Mouse (Mus musculus) splenic B cell, adult 2 months (primary cell): Measurements from ENCODE around the gene Gsta4.
"Not testable (repeated sequence)": the region's sequence is repeated elsewhere in the genome, so short reads cannot be mapped to it uniquely, and the experiment has no call there.

ENCODE experiments used
- DNase-seq: peaks from one replicate; pipeline ENCODE4 v3.0.0-alpha.2; 2011; ENCODE audit warnings: low read depth, low spot score
- H3K27me3 ChIP-seq: 2 replicates; pipeline ENCODE4 v1.6.1; 2012; ENCODE audit warnings: mild to moderate bottlenecking, low read length, moderate library complexity, mixed read lengths; ENCODE audit not compliant: control insufficient read depth, poor library complexity, insufficient read depth, severe bottlenecking
- H3K36me3 ChIP-seq: 2 replicates; pipeline ENCODE4 v1.6.1; 2012; ENCODE audit warnings: mild to moderate bottlenecking, low read length, moderate library complexity, mixed read lengths; ENCODE audit not compliant: control insufficient read depth, poor library complexity, insufficient read depth, severe bottlenecking

Gene Gsta4

DNA sequence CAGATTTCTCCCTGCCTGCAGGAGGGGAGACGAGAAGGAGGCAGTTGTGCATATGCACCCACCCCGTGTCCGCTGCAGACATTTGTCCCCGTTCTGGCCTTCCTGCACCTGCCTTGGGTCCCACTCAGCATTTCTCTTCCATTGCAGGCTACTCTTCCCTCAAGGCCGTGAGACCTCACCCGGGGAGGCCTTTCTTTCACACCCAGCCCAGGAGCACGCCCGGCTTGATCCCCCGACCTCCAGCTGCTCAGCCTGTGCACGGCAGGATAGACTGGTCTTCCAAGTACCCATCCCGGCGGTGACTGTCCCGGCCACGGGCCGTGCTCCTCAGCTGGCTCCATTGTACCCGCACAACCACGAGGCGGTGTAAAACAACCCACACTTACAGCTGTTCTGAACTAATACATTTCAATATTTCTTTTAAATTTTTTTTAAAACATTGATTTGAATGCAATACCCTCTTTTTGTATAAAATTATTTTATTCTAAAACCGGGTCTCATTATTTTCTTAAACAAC lies 15.1 kb upstream of the Gsta4 start:
- Histone ChIP-seq H3K27me3 (no peaks in the 10 kb centered on the region), H3K36me3 (no peaks in the 10 kb centered on the region)
- no peak for DNase-seq

DNA sequence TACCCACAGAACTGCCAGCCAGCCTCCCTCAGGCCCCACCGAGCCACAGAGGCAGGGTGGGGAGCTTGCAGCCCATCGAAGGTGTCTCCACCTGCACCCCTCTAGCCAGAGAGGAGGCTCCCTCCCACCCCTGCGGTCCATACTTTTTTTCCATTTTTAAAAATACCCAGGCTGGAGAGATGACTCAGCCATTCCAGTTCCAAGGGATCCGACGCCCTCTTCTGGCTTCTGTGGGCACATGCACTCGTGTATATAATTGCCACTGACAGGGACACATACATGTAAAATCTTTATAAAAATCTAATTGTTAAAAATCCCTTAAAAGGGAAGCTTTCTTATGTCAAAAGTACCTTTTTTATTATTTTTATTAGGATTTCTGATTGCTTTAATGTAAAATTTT lies 13.7 kb upstream of the Gsta4 start:
- Histone ChIP-seq H3K36me3 (no peaks in the 10 kb centered on the region), H3K27me3 (no peaks in the 10 kb centered on the region)
- DNase-seq: no peak

DNA sequence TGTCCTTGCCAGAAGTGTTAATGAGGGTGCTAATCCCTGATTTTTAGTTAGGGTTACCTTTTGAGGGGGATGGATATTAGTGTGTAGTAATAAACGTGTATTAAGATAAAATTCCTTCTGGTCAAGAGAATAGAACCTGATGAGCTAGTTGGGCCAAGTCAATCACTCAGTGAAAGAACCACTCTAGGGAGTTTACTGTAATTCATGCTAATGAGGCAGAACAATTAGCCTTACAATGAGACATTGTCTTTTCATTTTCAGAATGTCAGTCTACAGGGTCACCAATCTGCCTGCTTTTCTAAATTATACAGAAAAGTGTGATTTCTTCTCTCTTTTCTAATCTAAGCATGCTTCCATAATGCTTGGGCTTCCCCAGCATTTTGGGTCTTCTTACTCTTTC lies 8.6 kb upstream of the Gsta4 start:
- no peak for DNase-seq
- no peaks in the 10 kb centered on the region for H3K36me3 ChIP-seq
- H3K27me3 ChIP-seq: no peaks in the 10 kb centered on the region

DNA sequence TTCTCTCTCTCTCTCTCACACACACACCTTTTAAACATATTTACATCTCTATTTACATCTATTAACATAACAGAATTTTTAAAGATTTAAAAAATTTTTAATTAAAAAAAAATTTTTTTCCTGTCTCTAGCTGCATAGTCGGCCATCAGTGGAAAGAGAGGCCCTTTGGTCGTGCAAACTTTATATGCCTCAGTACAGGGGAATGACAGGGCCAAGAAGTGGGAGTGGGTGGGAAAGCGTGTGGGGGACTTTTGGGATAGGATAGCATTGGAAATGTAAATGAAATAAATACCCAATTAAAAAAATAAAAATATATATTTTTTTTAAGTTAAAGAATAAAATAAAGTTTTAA lies 7.7 kb upstream of the Gsta4 start:
- H3K36me3 ChIP-seq, DNase-seq, H3K27me3 ChIP-seq: not testable (repeated sequence)

DNA sequence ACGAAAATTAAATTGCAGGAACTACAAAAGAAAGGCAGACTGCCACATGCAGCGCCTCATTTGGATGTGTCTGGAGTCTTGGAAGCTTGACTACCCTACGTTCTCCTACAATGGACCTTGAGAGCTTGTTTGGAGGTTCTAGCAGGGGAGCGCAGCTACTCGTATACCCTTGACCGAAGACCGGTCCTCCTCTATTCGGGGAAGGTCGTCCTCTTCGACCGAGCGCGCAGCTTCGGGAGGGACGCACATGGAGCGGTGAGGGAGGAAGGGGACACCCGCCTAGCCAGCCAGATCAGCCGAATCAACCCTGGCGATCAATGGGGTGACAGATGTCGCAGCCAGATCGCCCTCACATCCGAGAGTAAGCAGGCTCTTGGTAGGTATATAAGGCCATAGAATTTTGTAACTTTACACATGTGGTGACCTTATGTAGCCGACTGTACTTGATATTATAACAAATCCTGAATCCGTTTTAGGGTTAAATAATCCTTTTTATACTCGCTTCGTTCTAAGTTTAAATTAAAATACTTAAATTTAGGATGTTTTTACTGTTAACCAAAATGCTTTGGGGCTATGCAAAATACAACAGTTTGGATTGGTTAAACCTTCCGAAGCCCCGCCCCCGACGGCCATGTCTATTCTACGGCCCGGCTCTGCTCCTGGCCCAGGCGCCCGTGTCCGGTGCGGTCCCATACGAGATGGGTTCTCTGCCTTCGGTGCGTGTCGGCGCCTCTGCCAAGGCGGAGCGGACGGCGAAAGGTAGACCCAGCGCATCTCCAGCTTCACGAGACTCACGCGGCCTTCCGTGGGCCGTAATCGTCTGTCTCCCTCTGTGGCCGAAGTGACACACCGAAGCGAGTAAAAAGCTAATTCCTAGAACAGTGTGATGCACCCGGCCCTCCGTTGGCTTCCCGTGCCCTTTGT lies 7.0 kb upstream of the Gsta4 start:
- Histone ChIP-seq H3K36me3 (no peaks in the 10 kb centered on the region), H3K27me3 (no peaks in the 10 kb centered on the region)
- peak; percentile 96 for DNase-seq

- Histone ChIP-seq H3K36me3 (no peaks in the 10 kb centered on the region), H3K27me3 (no peaks in the 10 kb centered on the region)
- peak; percentile 82 for DNase-seq
These were observed 6.3 kb upstream of the Gsta4 start for GRCm38 (mm10) chr9:78176201-78176727.

DNA sequence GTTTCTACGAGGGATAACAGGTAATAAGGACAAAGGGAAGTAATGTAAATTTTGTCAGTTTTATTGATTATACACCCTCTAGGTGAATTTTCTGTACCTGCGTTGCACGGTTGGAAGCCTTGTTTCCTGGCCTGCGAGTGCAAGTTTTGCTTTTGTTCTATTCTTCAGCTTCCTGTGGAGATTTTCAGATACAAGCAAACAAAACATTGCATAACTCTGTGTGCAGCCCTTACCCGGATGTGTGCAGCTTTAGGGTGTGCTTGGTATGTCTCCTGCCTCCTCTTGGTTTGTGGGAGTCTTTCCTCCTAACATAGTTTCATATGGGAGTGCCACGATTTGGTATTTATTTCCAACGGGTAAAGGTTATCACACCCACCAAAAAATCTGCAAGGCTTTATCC lies 5.7 kb upstream of the Gsta4 start:
- no peak for DNase-seq
- Histone ChIP-seq H3K36me3 (no peaks in the 10 kb centered on the region), H3K27me3 (no peaks in the 10 kb centered on the region)

GRCm38 (mm10) chr9:78178197-78178596 lies 4.4 kb upstream of the Gsta4 start:
- no peak for DNase-seq

GRCm38 (mm10) chr9:78179071-78179470 lies 3.5 kb upstream of the Gsta4 start:
- DNase-seq: no peak
- Histone ChIP-seq H3K27me3 (no peaks in the 10 kb centered on the region), H3K36me3 (no peaks in the 10 kb centered on the region)

More at GRCm38 (mm10) chr9:78178197-78178596, 4.4 kb upstream of the Gsta4 start:
- no peaks in the 10 kb centered on the region for H3K36me3 ChIP-seq
- H3K27me3 ChIP-seq: no peaks in the 10 kb centered on the region

DNA sequence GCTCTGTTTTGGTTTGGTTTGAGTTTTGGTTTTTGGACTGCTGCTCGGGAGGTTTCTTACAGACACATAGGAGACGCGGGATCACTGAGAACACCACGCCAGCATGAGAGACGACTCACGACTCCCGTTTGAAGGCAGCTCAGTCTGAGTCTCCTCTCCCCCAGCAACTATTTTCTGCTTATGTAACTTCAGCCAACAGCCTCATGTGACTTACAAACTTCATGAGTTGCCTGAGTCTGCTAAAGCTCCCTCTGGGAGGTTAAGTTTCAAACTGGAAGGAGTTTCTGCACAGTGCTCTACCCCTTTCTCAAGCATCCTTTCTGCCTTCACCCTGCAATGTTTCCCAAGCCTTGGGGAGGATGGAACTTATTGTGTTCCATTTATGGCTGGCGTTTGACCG lies 3.1 kb downstream of the Gsta4 start:
- DNase-seq: no peak
- no peaks in the 10 kb centered on the region for H3K36me3 ChIP-seq

GRCm38 (mm10) chr9:78188910-78189309 lies 6.3 kb downstream of the Gsta4 start:
- H3K36me3 ChIP-seq: no peaks in the 10 kb centered on the region
- DNase-seq: no peak
- H3K27me3 ChIP-seq: no peaks in the 10 kb centered on the region; the same call in 1 of the 2 replicates

More for the DNA sequence above, 3.1 kb downstream of the Gsta4 start:
- no peaks in the 10 kb centered on the region; the same call in 1 of the 2 replicates for H3K27me3 ChIP-seq

DNA sequence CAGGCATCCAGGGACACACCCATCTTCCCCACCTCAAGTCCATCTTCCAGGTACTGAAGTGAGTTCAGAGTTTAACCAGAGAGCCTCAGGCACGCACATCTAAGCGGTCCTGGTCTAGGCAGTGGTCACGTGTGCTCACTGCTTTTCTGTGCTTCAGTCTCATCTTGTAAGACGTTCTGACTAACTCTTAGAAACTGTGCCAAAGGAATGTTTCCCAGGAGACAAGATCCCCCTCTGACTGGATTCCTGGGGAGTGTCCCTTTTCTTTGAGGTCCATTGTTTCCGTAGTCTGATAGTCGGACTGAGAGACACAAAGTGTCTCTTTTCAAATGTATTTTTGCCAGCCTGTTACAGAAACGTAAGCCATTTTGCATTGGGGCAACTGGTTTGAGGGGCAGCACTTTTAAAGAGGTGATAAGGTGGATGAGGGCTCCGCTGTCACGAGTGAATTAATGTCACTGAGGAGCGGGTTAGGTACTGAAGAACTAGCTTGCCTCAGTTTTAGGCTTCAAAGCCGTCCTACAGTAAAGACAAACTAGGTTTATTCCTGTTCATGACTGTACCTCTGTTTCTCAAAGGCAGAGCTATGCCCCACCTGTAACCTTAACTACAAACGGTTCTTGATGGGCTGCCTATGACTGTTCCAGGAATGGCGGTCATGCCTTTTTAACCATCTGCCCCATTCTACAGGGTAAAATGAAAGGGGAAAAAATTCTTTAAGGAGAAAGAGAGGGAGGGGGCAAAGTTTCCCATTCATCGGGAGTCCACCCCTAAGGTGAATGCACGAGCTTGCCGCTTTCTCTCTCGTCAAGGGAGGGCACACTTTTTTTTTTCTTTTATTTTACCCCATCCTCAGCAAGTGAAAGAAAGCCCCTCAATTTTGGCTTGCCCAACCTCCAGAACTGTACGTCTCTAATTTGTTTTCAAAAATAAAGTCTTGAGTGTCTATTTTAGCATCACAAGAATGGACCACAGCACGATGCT lies 8.4 kb downstream of the Gsta4 start:
- no peaks in the 10 kb centered on the region for H3K36me3 ChIP-seq
- DNase-seq: no peak
- H3K27me3 ChIP-seq: no peaks in the 10 kb centered on the region; the same call in 1 of the 2 replicates

DNA sequence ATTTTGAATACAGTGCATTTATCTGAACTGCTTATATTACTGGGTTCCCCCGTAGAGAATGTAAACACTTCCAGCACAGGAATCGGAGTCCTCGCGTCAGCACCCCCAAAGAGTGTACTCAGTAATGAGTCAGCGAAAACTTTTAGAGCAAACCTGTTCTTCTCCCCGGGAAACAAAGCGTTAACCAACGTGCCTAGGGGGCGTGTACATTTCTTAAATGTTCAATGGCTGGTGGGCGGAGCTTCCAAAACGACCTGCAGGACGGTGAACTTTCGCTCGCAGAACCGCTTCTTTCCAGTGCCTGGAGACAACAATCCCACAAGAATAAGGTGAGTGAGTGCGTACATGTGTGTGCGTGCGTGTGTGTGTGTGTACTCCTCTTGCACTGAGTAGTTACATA lies 9.2 kb downstream of the Gsta4 start:
- H3K36me3 ChIP-seq: no peaks in the 10 kb centered on the region
- no peaks in the 10 kb centered on the region; the same call in 1 of the 2 replicates for H3K27me3 ChIP-seq
- DNase-seq: peak; percentile 66

DNA sequence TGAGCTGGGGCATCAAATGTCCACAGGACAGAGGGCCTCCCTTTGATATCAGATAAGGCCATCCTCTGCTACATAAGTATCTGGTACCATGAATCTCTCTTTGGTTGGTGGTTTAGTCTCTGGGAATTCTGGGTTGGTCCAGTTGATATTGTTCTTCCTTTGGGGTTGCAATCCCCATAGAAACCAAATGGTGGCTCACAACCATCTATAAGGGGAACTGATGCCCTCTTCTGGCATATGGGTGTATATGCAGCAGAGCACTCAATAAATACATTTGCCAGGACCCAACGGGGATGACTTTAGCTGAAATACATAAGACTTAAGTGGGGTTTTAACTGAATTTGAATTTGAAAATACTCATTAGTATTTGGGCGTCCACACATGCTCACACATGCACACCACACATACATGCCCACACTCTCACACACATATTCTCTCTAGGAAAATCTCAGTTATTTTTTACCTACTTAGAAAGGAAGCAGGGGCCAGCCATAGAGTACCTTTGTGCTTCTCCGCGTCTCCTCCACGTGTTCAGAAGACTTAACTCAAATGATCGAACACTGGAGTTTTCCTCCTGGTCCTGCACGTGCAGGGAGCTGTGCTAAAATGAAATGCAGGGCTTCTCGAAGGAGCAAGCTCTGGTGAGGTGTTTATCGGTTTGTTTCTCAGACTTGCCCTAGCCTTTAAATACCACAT lies 11.5 kb downstream of the Gsta4 start:
- Histone ChIP-seq H3K36me3 (no peaks in the 10 kb centered on the region), H3K27me3 (no peaks in the 10 kb centered on the region)
- peak; percentile 83 for DNase-seq
